Mouse (Mus musculus): ENCODE measurements around the gene Klf11.

GRCm38 (mm10) chr12:24709831-24710508 lies 58.9 kb downstream of the Klf11 start:
- no peak; the same call in 1 of the 2 replicates for TF ChIP-seq CTCF (IDR thresholded peaks at IDR 0.05; ENCODE audit: insufficient read depth, low read length)
- no peak for TF ChIP-seq POLR2A (IDR thresholded peaks at IDR 0.05; ENCODE audit: borderline replicate concordance, extremely low read depth, low read depth, low read length)
